Mouse (Mus musculus) splenic B cell, adult 2 months (primary cell): ENCODE data around the gene Ubiad1.

Experiments used
- DNase-seq: peaks from one replicate; pipeline ENCODE4 v3.0.0-alpha.2; 2011; ENCODE audit warnings: low read depth, low spot score
- H3K27me3 ChIP-seq: 2 replicates; pipeline ENCODE4 v1.6.1; 2012; ENCODE audit warnings: mild to moderate bottlenecking, low read length, moderate library complexity, mixed read lengths; ENCODE audit not compliant: control insufficient read depth, poor library complexity, insufficient read depth, severe bottlenecking
- H3K36me3 ChIP-seq: 2 replicates; pipeline ENCODE4 v1.6.1; 2012; ENCODE audit warnings: mild to moderate bottlenecking, low read length, moderate library complexity, mixed read lengths; ENCODE audit not compliant: control insufficient read depth, poor library complexity, insufficient read depth, severe bottlenecking

Gene Ubiad1

GRCm38 (mm10) chr4:148403402-148403801, 41.2 kb downstream of the Ubiad1 start:
- H3K36me3 ChIP-seq, result no peaks in the 10 kb centered on the region
- DNase-seq, result no peak
- 0 out of 2 replicates have a peak, but pooled peaks cover 2% of the 10 kb centered on the region for H3K27me3 ChIP-seq

DNA sequence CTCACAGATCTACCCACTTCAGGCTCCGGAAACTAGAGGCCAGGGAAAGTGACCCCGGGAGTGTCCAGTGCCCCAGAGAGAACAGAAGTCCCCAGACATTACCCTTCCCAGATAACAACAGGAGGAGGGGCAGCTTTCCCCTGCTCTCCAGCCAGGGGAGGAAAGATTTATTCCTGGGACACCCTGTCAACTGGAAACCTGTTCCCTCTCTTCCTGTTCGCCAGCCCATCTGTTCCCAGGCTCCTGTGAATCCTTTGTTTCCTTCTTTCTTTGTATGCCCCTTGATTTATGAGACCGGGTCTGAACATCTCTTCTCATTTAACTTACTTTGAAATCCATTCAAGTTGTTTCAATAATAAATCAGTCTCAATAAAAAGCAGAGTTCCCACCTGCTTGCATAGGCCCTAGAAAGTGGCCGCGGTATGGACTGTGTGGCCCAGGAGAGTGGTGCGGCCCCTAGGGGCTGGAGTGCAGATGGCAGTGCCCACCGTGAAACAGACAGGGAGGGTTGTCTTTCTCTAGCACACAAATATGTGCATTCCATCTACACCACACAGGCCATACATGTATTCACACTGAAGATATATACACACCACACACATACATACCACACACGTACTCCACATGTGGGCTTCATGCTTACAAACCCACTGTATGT, 45.0 kb downstream of the Ubiad1 start:
- no peak for DNase-seq
- Histone ChIP-seq H3K36me3 (no peaks in the 10 kb centered on the region), H3K27me3 (no peaks in the 10 kb centered on the region)

- Histone ChIP-seq H3K27me3 (no peaks in the 10 kb centered on the region), H3K36me3 (no peaks in the 10 kb centered on the region)
- no peak for DNase-seq
Measured at GRCm38 (mm10) chr4:148397531-148398287, 46.9 kb downstream of the Ubiad1 start.

DNA sequence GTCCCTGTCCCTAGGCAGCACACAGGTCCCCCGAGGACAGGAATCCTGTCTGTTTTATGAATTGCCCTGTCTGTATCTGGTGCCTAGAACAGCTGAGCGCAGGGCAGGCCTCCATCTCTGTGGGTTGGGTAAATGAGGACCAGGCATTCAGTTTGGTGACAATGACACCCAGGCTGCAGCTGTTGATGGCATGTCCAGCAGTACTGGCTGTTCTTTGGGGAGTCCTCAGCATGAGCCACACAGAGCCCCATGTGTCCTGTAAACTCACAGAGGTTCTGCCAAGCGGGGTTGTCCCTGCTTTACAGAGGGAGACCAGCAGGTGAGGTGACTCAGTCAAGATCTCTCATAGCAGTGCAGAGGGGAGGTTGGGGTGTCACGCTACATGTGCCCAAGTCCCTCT, 47.5 kb downstream of the Ubiad1 start:
- no peak for DNase-seq
- no peaks in the 10 kb centered on the region for H3K27me3 ChIP-seq
- no peaks in the 10 kb centered on the region for H3K36me3 ChIP-seq

DNA sequence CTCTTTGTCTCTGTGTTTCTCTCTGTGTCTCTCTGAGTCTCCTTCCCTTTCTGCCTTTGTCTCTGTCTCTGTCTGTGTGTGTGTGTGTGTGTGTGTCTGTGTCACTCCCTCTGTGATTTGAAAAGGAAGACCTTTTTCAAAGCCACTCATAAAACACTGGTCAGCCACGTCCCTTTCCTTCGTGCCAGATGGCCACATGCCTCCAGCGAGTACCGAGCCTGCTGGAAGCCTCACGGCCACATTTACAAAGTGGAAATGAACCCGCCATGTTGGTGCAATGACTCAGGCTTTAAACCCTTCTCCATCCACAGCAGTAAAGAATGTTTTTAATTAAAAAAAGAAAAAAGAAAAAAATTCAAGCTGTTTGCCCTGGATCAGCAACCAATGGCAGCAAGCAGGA, 48.7 kb downstream of the Ubiad1 start:
- no peak for DNase-seq
- H3K27me3 ChIP-seq, result no peaks in the 10 kb centered on the region
- no peaks in the 10 kb centered on the region for H3K36me3 ChIP-seq

GRCm38 (mm10) chr4:148395198-148395597, 49.4 kb downstream of the Ubiad1 start:
- Histone ChIP-seq H3K27me3 (no peaks in the 10 kb centered on the region), H3K36me3 (no peaks in the 10 kb centered on the region)
- no peak for DNase-seq

GRCm38 (mm10) chr4:148391714-148392310, 52.8 kb downstream of the Ubiad1 start:
- no peak for DNase-seq
- H3K36me3 ChIP-seq, result no peaks in the 10 kb centered on the region

GRCm38 (mm10) chr4:148389635-148390034, 54.9 kb downstream of the Ubiad1 start:
- H3K36me3 ChIP-seq, result no peaks in the 10 kb centered on the region
- H3K27me3 ChIP-seq, result no peaks in the 10 kb centered on the region; the same call in 1 of the 2 replicates
- no peak for DNase-seq

More at GRCm38 (mm10) chr4:148391714-148392310, 52.8 kb downstream of the Ubiad1 start:
- H3K27me3 ChIP-seq, result no peaks in the 10 kb centered on the region

- Histone ChIP-seq H3K27me3 (no peaks in the 10 kb centered on the region; the same call in 1 of the 2 replicates), H3K36me3 (no peaks in the 10 kb centered on the region)
- DNase-seq, result no peak
Measured at GRCm38 (mm10) chr4:148389047-148389446, 55.5 kb downstream of the Ubiad1 start.

GRCm38 (mm10) chr4:148385269-148385668, 59.3 kb downstream of the Ubiad1 start:
- H3K36me3 ChIP-seq, result no peaks in the 10 kb centered on the region
- DNase-seq, result no peak
- no peaks in the 10 kb centered on the region; the same call in 1 of the 2 replicates for H3K27me3 ChIP-seq
